8 mouse cellular contexts compared by ENCODE assay signal in the genomic region with DNA sequence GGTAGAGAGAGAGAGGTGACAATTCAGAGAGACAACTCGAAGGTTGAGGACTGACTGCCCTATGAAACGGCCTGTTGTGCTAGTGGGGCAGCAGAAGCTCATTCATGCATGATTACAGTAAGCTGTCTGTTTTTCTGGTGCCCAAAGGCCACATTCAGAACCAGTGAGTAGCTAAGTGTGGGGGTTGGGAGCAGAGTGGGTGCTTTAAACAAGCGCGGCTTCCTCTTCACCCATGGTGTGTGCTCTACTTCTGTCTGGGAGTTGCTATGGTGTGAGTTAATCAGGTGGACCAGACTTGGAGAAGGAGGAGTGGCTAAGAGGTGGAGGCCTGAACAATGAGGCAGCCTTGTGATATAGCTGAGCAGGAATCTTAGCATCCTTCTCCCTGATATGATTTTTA. TPM values are rescaled to one million over a fixed set of nuclear protein-coding genes. Genes with fewer than 3 reads are reported as not detected.
DNase-seq lines count a peak whose midpoint lies in the region; ATAC-seq and TF ChIP-seq lines count a peak whose summit lies in the region.

No protein-coding gene starts in this region.

- no peak overlapping the region for H3K9ac ChIP-seq in kidney, embryonic 16.5 days (replicated peaks; ENCODE audit: low read length)
- H3K9ac ChIP-seq in hindbrain, embryonic 15.5 days: peak overlapping the region; percentile 93
- H3K9ac ChIP-seq in lung, embryonic 14.5 days: no peak overlapping the region

- H3K4me1 ChIP-seq in kidney, embryonic 16.5 days (ENCODE audit: insufficient read depth, low read length): peaks cover 10% of the 10 kb centered on the region
- H3K4me1 ChIP-seq in hindbrain, embryonic 15.5 days (replicated peaks): peaks cover 50% of the 10 kb centered on the region
- H3K4me1 ChIP-seq in lung, embryonic 14.5 days (ENCODE audit: insufficient read depth): 0 out of 2 replicates have a peak, but pooled peaks cover 7% of the 10 kb centered on the region

- 48% methylated on average over 4 of the region's 4 CpGs for WGBS in kidney, embryonic 16.5 days
- 13% methylated on average over 4 of the region's 4 CpGs for WGBS in hindbrain, embryonic 15.5 days
- WGBS in lung, embryonic 14.5 days: 52% methylated on average over 4 of the region's 4 CpGs

- no peaks in the 10 kb centered on the region for H3K27me3 ChIP-seq in kidney, embryonic 16.5 days (ENCODE audit: insufficient read depth, low read length)
- H3K27me3 ChIP-seq in hindbrain, embryonic 15.5 days: no peaks in the 10 kb centered on the region
- H3K27me3 ChIP-seq in lung, embryonic 14.5 days (ENCODE audit: insufficient read depth, low read length): no peaks in the 10 kb centered on the region

- H3K4me2 ChIP-seq in kidney, embryonic 16.5 days (replicated peaks; ENCODE audit: low read depth, low read length): 0 out of 2 replicates have a peak overlapping the region, but pooled peaks have one; percentile 98
- peak overlapping the region; percentile 73 for H3K4me2 ChIP-seq in hindbrain, embryonic 15.5 days
- peak overlapping the region; percentile 96 for H3K4me2 ChIP-seq in lung, embryonic 14.5 days

- H3K4me3 ChIP-seq in kidney, embryonic 16.5 days (ENCODE audit: low read length): no peak overlapping the region
- peak overlapping the region; percentile 79 for H3K4me3 ChIP-seq in hindbrain, embryonic 15.5 days
- H3K4me3 ChIP-seq in lung, embryonic 14.5 days (ENCODE audit: low read depth, low read length): peak overlapping the region; percentile 61; the same call in 1 of the 2 replicates

- H3K9me3 ChIP-seq in kidney, embryonic 16.5 days (ENCODE audit: low read length): no peaks in the 10 kb centered on the region
- no peaks in the 10 kb centered on the region for H3K9me3 ChIP-seq in hindbrain, embryonic 15.5 days
- H3K9me3 ChIP-seq in lung, embryonic 14.5 days (ENCODE audit: low read depth, low read length): no peaks in the 10 kb centered on the region

- H3K36me3 ChIP-seq in kidney, embryonic 16.5 days (ENCODE audit: insufficient read depth, low read length): no peaks in the 10 kb centered on the region
- H3K36me3 ChIP-seq in hindbrain, embryonic 15.5 days: no peaks in the 10 kb centered on the region
- no peaks in the 10 kb centered on the region for H3K36me3 ChIP-seq in lung, embryonic 14.5 days (ENCODE audit: insufficient read depth)

- no peak for ATAC-seq in kidney, embryonic 16.5 days (ENCODE audit: low FRiP score, low TSS enrichment)
- peak; percentile 36 for ATAC-seq in hindbrain, embryonic 15.5 days (ENCODE audit: low FRiP score, low read depth)
- ATAC-seq in lung, embryonic 14.5 days (ENCODE audit: insufficient read depth): no peak

- DNase-seq in kidney, postnatal 25 days: no peak
- DNase-seq in cerebellum, postnatal 14 days: peak; percentile 63 to 67
- DNase-seq in lung, embryonic 14.5 days: no peak
- DNase-seq in right cerebral cortex, adult 18-20 months: peak; percentile 50
- no peak for DNase-seq in embryo, embryonic 10 days (ENCODE audit: low spot score)
- DNase-seq in ovary, postnatal 14 days (ENCODE audit: low spot score): no peak

- no peak for TF ChIP-seq CTCF in lung, embryonic 14.5 days (IDR thresholded peaks at IDR 0.05; ENCODE audit: low read depth)

- H3K27ac ChIP-seq in kidney, embryonic 16.5 days (ENCODE audit: low read length): no peak overlapping the region
- H3K27ac ChIP-seq in hindbrain, embryonic 15.5 days (replicated peaks): peak overlapping the region; percentile 98
- no peak overlapping the region for H3K27ac ChIP-seq in lung, embryonic 14.5 days (ENCODE audit: low read depth)

RNA-seq across cellular contexts. Expression of a gene that starts 2.2 kb away (rescaled TPM):
- 2.7 and 3.1 TPM in 2 replicates for polyA plus RNA-seq in kidney, embryonic 16.5 days (2015; fragmentation: Nextera tagmentation; extraction: Ambion mirVana)
- 66.1 and 68.2 TPM in 2 replicates for polyA plus RNA-seq in hindbrain, embryonic 15.5 days (2015; fragmentation: Nextera tagmentation; extraction: Ambion mirVana)
- 12.2 and 13.6 TPM in 2 replicates for polyA plus RNA-seq in lung, embryonic 14.5 days (2014; fragmentation: Nextera tagmentation; extraction: Ambion mirVana)

Comparison
In these comparisons a context has a peak if more than half of its experiments do, and no peak if none do; other contexts are left out.
1. DNase-seq: peak in cerebellum, postnatal 14 days (2 of 2) and right cerebral cortex, adult 18-20 months (single experiment); none in kidney, postnatal 25 days (0 of 2), lung, embryonic 14.5 days (single experiment), embryo, embryonic 10 days (single experiment) and ovary, postnatal 14 days (single experiment).
2. Peak in every context shown above with its lines, with median percentiles within 50 percentile points of each other: H3K4me2 ChIP-seq.